Mouse (Mus musculus) limb, embryonic 10.5 days (tissue): ENCODE data around the gene Gm10037. TPM values are rescaled to one million over a fixed set of nuclear protein-coding genes. Genes with fewer than 3 reads are reported as not detected.
"Not testable (repeated sequence)": the region's sequence is repeated elsewhere in the genome, so short reads cannot be mapped to it uniquely, and the experiment has no call there.

Source experiments
- DNase-seq: peaks from one replicate; pipeline ENCODE4 v3.0.0-alpha.2; 2017; ENCODE audit warnings: low spot score
- H3K27ac ChIP-seq: fragments of 300-500 bp; sonication (generic); 2 replicates; pipeline ENCODE4 v1.5.1; 2016; ENCODE audit warnings: mild to moderate bottlenecking
- H3K27me3 ChIP-seq: fragments of 300-500 bp; sonication (generic); 2 replicates; pipeline ENCODE4 v1.6.1; 2016; ENCODE audit warnings: low read depth, mild to moderate bottlenecking; ENCODE audit not compliant: poor library complexity, severe bottlenecking
- H3K36me3 ChIP-seq: fragments of 300-500 bp; sonication (generic); 2 replicates; pipeline ENCODE4 v1.6.1; 2016; ENCODE audit warnings: mild to moderate bottlenecking, moderate library complexity
- H3K4me1 ChIP-seq: fragments of 300-500 bp; sonication (generic); 2 replicates; pipeline ENCODE4 v1.6.1; 2016
- H3K4me3 ChIP-seq: fragments of 300-500 bp; sonication (generic); 2 replicates; pipeline ENCODE4 v1.5.1; 2016; ENCODE audit warnings: mild to moderate bottlenecking, moderate library complexity
- H3K9me3 ChIP-seq: fragments of 300-500 bp; sonication (generic); replicated peaks from 2 replicates; pipeline ENCODE4 v1.6.1; 2016; ENCODE audit warnings: mild to moderate bottlenecking
- WGBS: fragments of 180-500 bp; shearing (Covaris S2); methylation state at CpG from one replicate; pipeline ENCODE4 v1.1.7; 2016; 5-methylcytosine and 5-hydroxymethylcytosine counted together
- polyA plus RNA-seq: library from polyadenylated mRNA; unstranded; fragments of >200 nt; fragmentation: Nextera tagmentation; extraction: Ambion mirVana; gene quantifications from 2 replicates; pipeline ENCODE4 v1.2.1, GENCODE M21; 2016

Gm10037 gene
- polyA plus RNA-seq, 1 experiment from 2014 or later = 3.7 TPM

DNA sequence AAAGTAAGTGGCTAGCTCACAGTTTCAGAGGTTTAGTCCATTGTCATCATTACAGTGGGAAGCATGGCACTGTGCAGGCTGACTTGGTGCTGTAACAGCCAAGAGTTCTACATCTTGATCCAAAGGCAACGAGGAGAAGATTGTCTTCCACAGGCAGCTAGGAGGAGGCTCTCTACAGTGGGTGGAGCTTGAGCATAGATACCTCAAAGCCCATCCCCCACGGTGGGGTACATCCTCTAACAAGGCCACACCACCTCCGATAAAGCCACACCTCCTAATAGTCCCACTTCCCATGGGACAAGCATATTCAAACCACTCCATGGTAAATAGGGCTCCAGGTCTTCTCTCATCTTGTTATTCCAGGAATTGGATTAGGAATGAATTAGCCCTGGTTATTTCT lies 19.5 kb downstream of the Gm10037 start:
- Histone ChIP-seq H3K4me3 (no peak overlapping the region), H3K9me3 (no peaks in the 10 kb centered on the region), H3K27me3 (no peaks in the 10 kb centered on the region), H3K36me3 (no peaks in the 10 kb centered on the region), H3K27ac (no peak overlapping the region), H3K4me1 (no peaks in the 10 kb centered on the region)
- DNase-seq = peak; percentile 9
- 81% methylated on average over 3 of the region's 3 CpGs for WGBS

DNA sequence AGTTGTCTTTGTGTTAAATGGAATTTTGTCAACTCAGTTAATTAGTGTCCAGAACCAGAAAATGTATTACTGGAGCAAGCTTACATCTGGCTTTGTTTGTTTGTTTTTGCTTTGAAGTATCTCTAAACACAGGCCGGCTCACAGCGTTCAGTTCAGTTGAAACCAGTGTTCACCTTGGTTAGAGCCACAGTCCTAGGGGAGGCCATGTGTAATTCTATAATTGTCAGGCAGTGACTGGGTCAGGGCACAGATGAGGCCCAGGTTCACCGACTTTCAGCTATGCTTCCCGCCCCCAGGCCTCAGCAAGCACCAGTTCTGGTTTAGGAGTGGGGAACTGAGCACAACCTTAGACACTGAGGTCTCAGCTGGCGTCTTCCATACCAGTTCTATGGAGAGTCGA lies 22.2 kb downstream of the Gm10037 start:
- H3K4me1 ChIP-seq = no peaks in the 10 kb centered on the region
- no peaks in the 10 kb centered on the region for H3K36me3 ChIP-seq
- no peaks in the 10 kb centered on the region for H3K9me3 ChIP-seq
- no peak for DNase-seq
- H3K4me3 ChIP-seq = no peak overlapping the region
- WGBS = 74% methylated on average over 6 of the region's 6 CpGs
- H3K27ac ChIP-seq = no peak overlapping the region
- H3K27me3 ChIP-seq = no peaks in the 10 kb centered on the region

DNA sequence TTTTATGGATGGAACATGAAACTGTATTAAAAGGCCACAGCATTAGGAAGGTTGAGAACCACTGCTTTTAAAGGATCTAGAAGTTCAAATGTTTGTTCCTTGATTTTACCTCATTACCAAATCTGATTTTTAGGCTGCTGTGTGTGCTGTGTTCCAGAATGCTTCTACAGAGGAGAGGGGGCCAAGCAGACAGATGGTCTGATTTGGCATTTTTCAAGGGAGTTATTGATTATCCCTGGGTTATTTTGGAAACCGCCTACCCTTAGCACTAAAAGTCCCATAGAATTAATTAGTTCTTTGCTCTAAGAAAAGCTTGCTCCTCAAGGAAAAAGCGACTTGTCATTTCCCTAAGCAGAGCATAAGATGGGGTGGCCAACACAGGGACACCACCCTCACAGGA lies 23.1 kb downstream of the Gm10037 start:
- H3K36me3 ChIP-seq = no peaks in the 10 kb centered on the region
- no peaks in the 10 kb centered on the region for H3K27me3 ChIP-seq
- no peak for DNase-seq
- WGBS = 87% methylated on average over 2 of the region's 2 CpGs
- H3K27ac ChIP-seq = no peak overlapping the region
- H3K9me3 ChIP-seq = no peaks in the 10 kb centered on the region
- no peaks in the 10 kb centered on the region for H3K4me1 ChIP-seq
- H3K4me3 ChIP-seq = no peak overlapping the region

GRCm38 (mm10) chr13:67857317-67857716 lies 26.4 kb downstream of the Gm10037 start:
- no peaks in the 10 kb centered on the region for H3K27me3 ChIP-seq
- 39% methylated on average over 1 of the region's 1 CpGs for WGBS
- no peak for DNase-seq

DNA sequence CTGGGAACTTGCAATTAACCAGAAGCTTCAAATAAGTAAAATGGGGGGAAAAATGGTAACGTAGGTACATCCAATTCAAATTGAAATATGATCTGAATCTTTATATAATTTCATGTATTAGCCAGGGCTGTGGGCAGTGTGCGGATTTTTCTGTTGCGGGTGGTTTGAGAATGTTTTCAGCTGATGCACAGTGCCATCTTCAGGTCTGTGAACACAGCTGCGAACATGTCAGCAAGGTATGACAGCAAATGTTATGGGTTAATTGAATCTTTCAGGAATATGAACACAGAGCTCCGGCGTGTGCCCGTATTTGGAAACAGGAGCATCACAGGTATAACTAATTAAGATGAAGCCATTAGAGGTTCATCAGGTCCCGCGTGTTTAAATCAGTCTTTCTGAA lies 31.6 kb downstream of the Gm10037 start:
- 87% methylated on average over 9 of the region's 9 CpGs for WGBS
- no peaks in the 10 kb centered on the region for H3K4me1 ChIP-seq

More at GRCm38 (mm10) chr13:67857317-67857716, 26.4 kb downstream of the Gm10037 start:
- no peak overlapping the region for H3K27ac ChIP-seq
- H3K36me3 ChIP-seq = no peaks in the 10 kb centered on the region
- no peak overlapping the region for H3K4me3 ChIP-seq
- no peaks in the 10 kb centered on the region for H3K4me1 ChIP-seq
- H3K9me3 ChIP-seq = no peaks in the 10 kb centered on the region

GRCm38 (mm10) chr13:67863026-67863425 lies 32.1 kb downstream of the Gm10037 start, which contains the start of gene BC048507:
TSS of gene BC048507 (plus strand) at chr13:67863326.
- no peak within 1 kb of the TSS for H3K27ac ChIP-seq
- no peaks in the 10 kb centered on the region for H3K27me3 ChIP-seq
- no peaks in the 10 kb centered on the region for H3K4me1 ChIP-seq
- no peaks in the 10 kb centered on the region for H3K9me3 ChIP-seq
- H3K4me3 ChIP-seq = no peak within 1 kb of the TSS
- H3K36me3 ChIP-seq = no peaks in the 10 kb centered on the region
- DNase-seq = no peak
- 83% methylated on average over 11 of the region's 11 CpGs for WGBS

More for the DNA sequence above, 31.6 kb downstream of the Gm10037 start:
- H3K36me3 ChIP-seq = no peaks in the 10 kb centered on the region
- no peak for DNase-seq
- no peaks in the 10 kb centered on the region for H3K9me3 ChIP-seq
- no peak overlapping the region for H3K27ac ChIP-seq
- H3K27me3 ChIP-seq = no peaks in the 10 kb centered on the region
- H3K4me3 ChIP-seq = no peak overlapping the region

- H3K4me3 ChIP-seq = no peak overlapping the region
- H3K4me1 ChIP-seq = no peaks in the 10 kb centered on the region
- no peak overlapping the region for H3K27ac ChIP-seq
- H3K36me3 ChIP-seq = no peaks in the 10 kb centered on the region
- WGBS = 65% methylated on average over 5 of the region's 5 CpGs
- H3K27me3 ChIP-seq = no peaks in the 10 kb centered on the region
- H3K9me3 ChIP-seq = no peaks in the 10 kb centered on the region
- DNase-seq = no peak
These were observed 34.0 kb downstream of the Gm10037 start for GRCm38 (mm10) chr13:67864764-67865350.

DNA sequence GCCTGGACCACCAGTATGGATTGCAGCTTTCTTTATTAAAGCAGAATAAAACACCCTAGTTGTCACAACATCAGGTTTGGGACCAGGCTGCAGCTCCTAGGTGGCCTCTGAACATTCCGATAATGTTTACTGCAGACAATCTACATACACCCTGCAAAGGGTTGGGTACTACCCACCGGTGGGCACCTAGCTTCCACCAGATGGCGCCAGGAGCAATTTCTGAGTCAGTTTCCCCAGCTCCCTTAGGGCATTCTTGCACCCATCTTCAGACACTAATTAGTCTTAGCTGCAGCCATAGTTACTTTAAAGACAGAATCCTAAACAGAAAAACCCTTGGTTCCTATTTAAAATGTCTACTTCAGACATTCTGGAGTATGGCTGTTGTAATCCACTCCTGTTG lies 37.0 kb downstream of the Gm10037 start:
- no peaks in the 10 kb centered on the region for H3K27me3 ChIP-seq
- H3K4me1 ChIP-seq = no peaks in the 10 kb centered on the region
- no peaks in the 10 kb centered on the region for H3K9me3 ChIP-seq
- DNase-seq = no peak
- no peaks in the 10 kb centered on the region for H3K36me3 ChIP-seq
- H3K27ac ChIP-seq = no peak overlapping the region
- WGBS = 32% methylated on average over 3 of the region's 3 CpGs
- no peak overlapping the region for H3K4me3 ChIP-seq

DNA sequence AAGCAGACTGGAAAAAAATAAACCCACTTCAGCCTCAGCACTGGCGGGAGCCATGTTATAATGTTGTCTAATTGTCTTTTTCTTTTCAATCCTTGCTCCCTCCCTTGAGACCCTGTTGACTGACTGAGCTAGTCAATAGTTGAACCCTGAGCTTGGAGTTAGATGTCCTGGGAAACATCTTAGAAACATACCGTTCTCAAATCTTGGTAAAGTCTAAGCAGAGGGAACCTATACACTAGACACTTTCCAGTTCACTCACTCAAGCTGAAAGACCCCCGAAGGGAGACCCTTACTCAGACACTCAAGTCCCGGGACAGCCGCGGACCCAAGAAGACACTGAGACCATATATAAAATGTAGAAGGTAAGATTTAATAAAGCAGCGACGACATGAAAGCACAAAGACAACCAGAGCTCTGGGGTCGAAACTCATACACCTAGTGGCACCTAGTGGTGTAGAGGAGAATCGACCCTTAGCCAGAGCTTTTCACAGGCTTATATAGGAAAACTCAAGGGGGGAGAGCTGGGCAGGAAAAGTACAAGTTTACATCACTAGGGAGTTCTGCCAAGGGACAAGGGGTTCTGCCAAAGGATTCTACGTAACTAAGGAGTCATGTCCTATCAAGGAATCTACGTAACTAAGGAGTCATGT lies 45.3 kb downstream of the Gm10037 start:
- not testable (repeated sequence) for DNase-seq, H3K9me3 ChIP-seq, H3K27me3 ChIP-seq, H3K36me3 ChIP-seq, H3K4me3 ChIP-seq, H3K27ac ChIP-seq, H3K4me1 ChIP-seq
- 43% methylated on average over 9 of the region's 12 CpGs for WGBS

DNA sequence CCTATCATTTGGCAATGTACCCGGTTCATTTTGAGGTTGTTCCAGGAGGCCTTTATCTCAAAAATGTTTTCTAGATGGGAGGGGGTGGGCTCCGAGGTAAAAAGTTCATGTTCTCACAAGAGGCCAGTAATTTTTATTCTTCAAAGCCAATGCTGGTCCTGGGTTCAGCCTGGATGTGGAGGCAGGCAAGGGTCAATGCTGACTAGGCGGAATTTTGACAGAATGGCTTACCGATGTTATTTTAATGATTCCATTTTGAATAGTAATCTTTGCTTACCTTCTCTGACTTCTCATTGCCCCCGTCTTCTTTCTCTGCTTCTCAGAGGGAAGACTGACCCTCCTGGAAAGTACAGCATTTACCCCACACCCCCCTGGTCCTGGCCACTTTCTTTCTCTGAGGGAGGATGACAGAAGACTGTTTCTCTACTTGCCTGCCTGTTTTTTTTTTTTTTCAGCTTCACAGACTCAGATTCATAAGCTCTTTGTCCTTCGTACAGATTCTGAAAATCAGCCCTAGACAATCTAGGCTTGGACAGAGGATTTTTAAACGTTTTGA lies 45.9 kb downstream of the Gm10037 start:
- H3K27me3 ChIP-seq = no peaks in the 10 kb centered on the region
- no peaks in the 10 kb centered on the region for H3K36me3 ChIP-seq
- no peak overlapping the region for H3K4me3 ChIP-seq
- no peaks in the 10 kb centered on the region for H3K4me1 ChIP-seq
- H3K9me3 ChIP-seq = no peaks in the 10 kb centered on the region
- H3K27ac ChIP-seq = no peak overlapping the region
- DNase-seq = no peak
- WGBS = 72% methylated on average over 6 of the region's 7 CpGs

DNA sequence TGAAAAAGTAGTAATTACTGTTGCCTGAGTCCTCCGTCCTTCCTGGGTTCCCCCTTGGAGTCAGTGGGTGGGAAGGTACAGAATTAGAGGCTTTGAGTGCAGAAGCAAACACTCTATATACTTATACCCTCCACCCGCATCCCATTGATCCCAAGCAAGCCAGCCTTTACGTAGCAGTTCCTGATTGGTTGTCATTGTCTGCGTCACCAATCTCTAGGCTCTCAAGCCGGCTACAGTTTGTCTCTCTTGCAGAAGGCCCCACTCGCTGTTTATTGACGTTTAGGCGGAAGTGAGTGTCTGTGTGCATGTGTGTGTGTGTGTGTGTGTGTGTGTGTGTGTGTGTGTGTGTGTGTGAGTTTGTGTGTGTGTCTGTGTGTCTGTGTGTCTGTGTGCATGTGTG lies 53.1 kb downstream of the Gm10037 start:
- Histone ChIP-seq H3K36me3 (no peaks in the 10 kb centered on the region), H3K4me3 (no peak overlapping the region), H3K27ac (no peak overlapping the region), H3K4me1 (no peaks in the 10 kb centered on the region), H3K27me3 (no peaks in the 10 kb centered on the region), H3K9me3 (no peaks in the 10 kb centered on the region)
- 94% methylated on average over 8 of the region's 8 CpGs for WGBS
- DNase-seq = no peak
